Mouse (Mus musculus): ENCODE measurements around the gene Prkar2b. TPM values are rescaled to one million over a fixed set of nuclear protein-coding genes. Genes with fewer than 3 reads are reported as not detected.

Prkar2b gene
- polyA plus RNA-seq, 1 experiment: 16.2 TPM

DNA sequence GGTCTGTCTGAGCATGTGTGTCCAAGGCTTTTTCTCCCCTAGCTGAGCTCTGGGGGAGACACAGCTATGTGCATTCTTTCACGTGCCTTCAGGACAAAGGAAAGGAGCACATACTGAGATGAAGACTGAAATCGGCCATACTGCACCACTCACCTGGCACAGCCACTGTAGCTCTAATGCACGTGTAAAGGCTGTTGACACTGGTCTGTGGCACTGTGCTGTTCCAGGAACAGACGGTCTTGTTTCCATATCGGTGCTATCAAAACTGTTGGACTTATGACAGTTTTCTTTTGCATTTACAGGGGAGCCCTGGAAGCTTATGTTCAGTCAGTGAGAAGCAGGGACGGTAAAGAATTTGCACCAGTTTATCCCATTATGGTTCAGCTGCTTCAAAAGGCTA is 135.8 kb downstream of the Prkar2b start:
- H3ac ChIP-seq (ENCODE audit: control insufficient read depth, insufficient read length): no peak overlapping the region
- no peaks in the 10 kb centered on the region for H3K79me2 ChIP-seq (ENCODE audit: control insufficient read depth, insufficient read depth)
- no peak overlapping the region for H3K4me3 ChIP-seq
- peaks cover 58% of the 10 kb centered on the region for H3K36me3 ChIP-seq (ENCODE audit: control insufficient read depth, insufficient read depth)
- no peak overlapping the region for H3K4me2 ChIP-seq (ENCODE audit: low read depth)
- TF ChIP-seq REST (IDR thresholded peaks at IDR 0.05; ENCODE audit: insufficient read depth, insufficient read length) (no peak), CEBPB (IDR thresholded peaks at IDR 0.05; ENCODE audit: insufficient read depth, poor library complexity, severe bottlenecking) (no peak), POLR2AphosphoS2 (IDR thresholded peaks at IDR 0.05; ENCODE audit: insufficient read length, low read depth) (peak; percentile 68), MYOG (IDR thresholded peaks at IDR 0.05; ENCODE audit: control insufficient read depth in 1 of 3, insufficient read depth in 1 of 3, insufficient read length in 2 of 3, low read depth in 2 of 3) (no peak), TCF12 (IDR thresholded peaks at IDR 0.05; ENCODE audit: insufficient read depth, poor library complexity, severe bottlenecking) (no peak)
- no peaks in the 10 kb centered on the region for H3K27me3 ChIP-seq (ENCODE audit: control insufficient read depth, insufficient read depth, insufficient read length)

DNA sequence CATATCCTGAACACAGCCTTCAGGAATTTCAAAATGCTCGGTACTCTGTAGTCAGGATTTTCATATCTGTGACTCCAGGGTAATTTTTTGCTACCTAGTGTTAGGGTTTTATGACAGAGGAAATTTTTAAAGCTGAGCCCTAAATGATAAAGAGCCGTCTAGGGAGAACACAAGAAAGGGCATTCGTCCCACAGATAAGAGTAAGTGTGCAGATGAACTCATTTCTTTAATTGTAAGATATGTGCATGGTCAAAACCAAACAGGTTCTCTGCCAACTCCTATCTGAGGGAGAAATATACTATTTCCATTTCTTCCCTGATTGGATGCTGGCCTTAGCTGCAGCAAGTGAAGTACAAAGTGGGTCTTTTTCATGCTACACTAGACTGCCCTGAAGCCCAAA is 137.0 kb downstream of the Prkar2b start:
- Histone ChIP-seq H3K36me3 (ENCODE audit: control insufficient read depth, insufficient read depth) (peaks cover 46% of the 10 kb centered on the region), H3K4me3 (no peak overlapping the region), H3K79me2 (ENCODE audit: control insufficient read depth, insufficient read depth) (no peaks in the 10 kb centered on the region), H3K4me2 (ENCODE audit: low read depth) (no peak overlapping the region), H3K27me3 (ENCODE audit: control insufficient read depth, insufficient read depth, insufficient read length) (no peaks in the 10 kb centered on the region), H3ac (ENCODE audit: control insufficient read depth, insufficient read length) (no peak overlapping the region)
- no peak for TF ChIP-seq MAX (IDR thresholded peaks at IDR 0.05; ENCODE audit: low read depth)
- no peak for TF ChIP-seq CEBPB (IDR thresholded peaks at IDR 0.05; ENCODE audit: insufficient read depth, poor library complexity, severe bottlenecking)
- TF ChIP-seq USF1 (IDR thresholded peaks at IDR 0.05; ENCODE audit: low read depth): no peak
- no peak for TF ChIP-seq E2F4 (IDR thresholded peaks at IDR 0.05; ENCODE audit: insufficient read depth)
- no peak for TF ChIP-seq TCF3 (IDR thresholded peaks at IDR 0.05; ENCODE audit: insufficient read length, low read depth)
- no peak for TF ChIP-seq MYOD1 (IDR thresholded peaks at IDR 0.05; ENCODE audit: control insufficient read depth in 1 of 3, insufficient read length in 2 of 3, low read depth in 2 of 3)
- no peak for TF ChIP-seq POLR2A (IDR thresholded peaks at IDR 0.05; ENCODE audit: insufficient read length, low read depth)
- TF ChIP-seq REST (IDR thresholded peaks at IDR 0.05; ENCODE audit: insufficient read depth, insufficient read length): no peak
- no peak for TF ChIP-seq TCF12 (IDR thresholded peaks at IDR 0.05; ENCODE audit: insufficient read depth, poor library complexity, severe bottlenecking)
- no peak for TF ChIP-seq SRF (IDR thresholded peaks at IDR 0.05; ENCODE audit: control insufficient read depth, insufficient read length, low read depth)

GRCm38 (mm10) chr12:31920464-31921405 is 140.4 kb downstream of the Prkar2b start:
- Histone ChIP-seq H3K4me2 (ENCODE audit: low read depth) (no peak overlapping the region), H3K79me2 (ENCODE audit: control insufficient read depth, insufficient read depth) (no peaks in the 10 kb centered on the region), H3K4me3 (no peak overlapping the region), H3K27me3 (ENCODE audit: control insufficient read depth, insufficient read depth, insufficient read length) (no peaks in the 10 kb centered on the region), H3K36me3 (ENCODE audit: control insufficient read depth, insufficient read depth) (peaks cover 16% of the 10 kb centered on the region), H3ac (ENCODE audit: control insufficient read depth, insufficient read length) (no peak overlapping the region)
- TF ChIP-seq MAX (IDR thresholded peaks at IDR 0.05; ENCODE audit: low read depth) (no peak), SRF (IDR thresholded peaks at IDR 0.05; ENCODE audit: control insufficient read depth, insufficient read length, low read depth) (no peak), MYOG (IDR thresholded peaks at IDR 0.05; ENCODE audit: control insufficient read depth in 1 of 3, insufficient read depth in 1 of 3, insufficient read length in 2 of 3, low read depth in 2 of 3) (no peak), MYOD1 (IDR thresholded peaks at IDR 0.05; ENCODE audit: control insufficient read depth in 1 of 3, insufficient read length in 2 of 3, low read depth in 2 of 3) (no peak), TCF12 (IDR thresholded peaks at IDR 0.05; ENCODE audit: insufficient read depth, poor library complexity, severe bottlenecking) (no peak), REST (IDR thresholded peaks at IDR 0.05; ENCODE audit: insufficient read depth, insufficient read length) (no peak), POLR2AphosphoS2 (IDR thresholded peaks at IDR 0.05; ENCODE audit: insufficient read length, low read depth) (no peak), TCF3 (IDR thresholded peaks at IDR 0.05; ENCODE audit: insufficient read length, low read depth) (no peak), CEBPB (IDR thresholded peaks at IDR 0.05; ENCODE audit: insufficient read depth, poor library complexity, severe bottlenecking) (no peak), E2F4 (IDR thresholded peaks at IDR 0.05; ENCODE audit: insufficient read depth) (no peak), USF1 (IDR thresholded peaks at IDR 0.05; ENCODE audit: low read depth) (no peak), POLR2A (IDR thresholded peaks at IDR 0.05; ENCODE audit: insufficient read length, low read depth) (no peak)

- H3K79me2 ChIP-seq (ENCODE audit: control insufficient read depth, insufficient read depth): no peaks in the 10 kb centered on the region
- H3K4me2 ChIP-seq (ENCODE audit: low read depth): no peak overlapping the region
- TF ChIP-seq CEBPB (IDR thresholded peaks at IDR 0.05; ENCODE audit: insufficient read depth, poor library complexity, severe bottlenecking) (no peak), POLR2A (IDR thresholded peaks at IDR 0.05; ENCODE audit: insufficient read length, low read depth) (no peak), MYOG (IDR thresholded peaks at IDR 0.05; ENCODE audit: control insufficient read depth in 1 of 3, insufficient read depth in 1 of 3, insufficient read length in 2 of 3, low read depth in 2 of 3) (no peak), E2F4 (IDR thresholded peaks at IDR 0.05; ENCODE audit: insufficient read depth) (no peak), TCF3 (IDR thresholded peaks at IDR 0.05; ENCODE audit: insufficient read length, low read depth) (no peak)
- H3K4me3 ChIP-seq: no peak overlapping the region
- H3K27me3 ChIP-seq (ENCODE audit: control insufficient read depth, insufficient read depth, insufficient read length): no peaks in the 10 kb centered on the region
- H3K36me3 ChIP-seq (ENCODE audit: control insufficient read depth, insufficient read depth): no peaks in the 10 kb centered on the region
- no peak overlapping the region for H3ac ChIP-seq (ENCODE audit: control insufficient read depth, insufficient read length)
Measured at GRCm38 (mm10) chr12:31917245-31917644, 143.9 kb downstream of the Prkar2b start.

DNA sequence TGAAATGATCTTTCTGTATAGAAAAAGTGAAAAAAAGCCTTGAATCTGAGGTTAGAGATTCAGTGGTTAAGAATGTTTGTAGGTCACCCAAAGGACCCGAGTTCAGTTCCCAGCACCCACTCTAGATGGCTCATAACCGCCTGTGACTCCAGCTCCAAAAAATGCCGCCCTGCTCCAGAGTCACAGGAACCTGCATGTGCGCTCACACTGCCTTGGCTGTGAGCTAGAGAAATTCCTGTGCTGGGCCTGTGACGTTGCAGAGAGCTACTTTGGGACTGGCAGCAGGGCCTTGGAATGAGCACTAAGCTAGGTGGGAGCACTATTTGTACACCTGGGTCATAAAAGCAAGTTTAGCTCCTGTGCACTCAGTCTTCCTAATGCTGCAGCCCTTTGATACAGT is 144.4 kb downstream of the Prkar2b start:
- TF ChIP-seq SRF (IDR thresholded peaks at IDR 0.05; ENCODE audit: control insufficient read depth, insufficient read length, low read depth): no peak
- TF ChIP-seq POLR2A (IDR thresholded peaks at IDR 0.05; ENCODE audit: insufficient read length, low read depth): no peak
- TF ChIP-seq CEBPB (IDR thresholded peaks at IDR 0.05; ENCODE audit: insufficient read depth, poor library complexity, severe bottlenecking): no peak
- no peak for TF ChIP-seq POLR2AphosphoS2 (IDR thresholded peaks at IDR 0.05; ENCODE audit: insufficient read length, low read depth)
- no peak for TF ChIP-seq TCF12 (IDR thresholded peaks at IDR 0.05; ENCODE audit: insufficient read depth, poor library complexity, severe bottlenecking)
- TF ChIP-seq USF1 (IDR thresholded peaks at IDR 0.05; ENCODE audit: low read depth): no peak
- TF ChIP-seq E2F4 (IDR thresholded peaks at IDR 0.05; ENCODE audit: insufficient read depth): no peak
- TF ChIP-seq MYOG (IDR thresholded peaks at IDR 0.05; ENCODE audit: control insufficient read depth in 1 of 3, insufficient read depth in 1 of 3, insufficient read length in 2 of 3, low read depth in 2 of 3): no peak
- TF ChIP-seq TCF3 (IDR thresholded peaks at IDR 0.05; ENCODE audit: insufficient read length, low read depth): no peak
- TF ChIP-seq MAX (IDR thresholded peaks at IDR 0.05; ENCODE audit: low read depth): no peak
- no peak for TF ChIP-seq MYOD1 (IDR thresholded peaks at IDR 0.05; ENCODE audit: control insufficient read depth in 1 of 3, insufficient read length in 2 of 3, low read depth in 2 of 3)
- no peak for TF ChIP-seq REST (IDR thresholded peaks at IDR 0.05; ENCODE audit: insufficient read depth, insufficient read length)
- Histone ChIP-seq H3ac (ENCODE audit: control insufficient read depth, insufficient read length) (no peak overlapping the region), H3K4me3 (no peak overlapping the region), H3K36me3 (ENCODE audit: control insufficient read depth, insufficient read depth) (no peaks in the 10 kb centered on the region), H3K79me2 (ENCODE audit: control insufficient read depth, insufficient read depth) (no peaks in the 10 kb centered on the region), H3K27me3 (ENCODE audit: control insufficient read depth, insufficient read depth, insufficient read length) (no peaks in the 10 kb centered on the region), H3K4me2 (ENCODE audit: low read depth) (no peak overlapping the region)
